Mouse (Mus musculus): ENCODE measurements around the gene Tex261.

Gene Tex261

GRCm38 (mm10) chr6:83762344-83762743, 13.3 kb downstream of the Tex261 start, which contains the start of gene Ankrd53:
Gene Ankrd53 (plus strand): TSS chr6:83762644.
- no peak for DNase-seq (ENCODE audit: low spot score in 2 of 2)

GRCm38 (mm10) chr6:83756051-83756450, 19.6 kb downstream of the Tex261 start:
- DNase-seq (ENCODE audit: low spot score in 2 of 2): no peak

- peak in 1 of 2 experiments; percentile 26 for DNase-seq (ENCODE audit: low spot score in 2 of 2)
These were observed 25.4 kb downstream of the Tex261 start for GRCm38 (mm10) chr6:83750171-83750684.

DNA sequence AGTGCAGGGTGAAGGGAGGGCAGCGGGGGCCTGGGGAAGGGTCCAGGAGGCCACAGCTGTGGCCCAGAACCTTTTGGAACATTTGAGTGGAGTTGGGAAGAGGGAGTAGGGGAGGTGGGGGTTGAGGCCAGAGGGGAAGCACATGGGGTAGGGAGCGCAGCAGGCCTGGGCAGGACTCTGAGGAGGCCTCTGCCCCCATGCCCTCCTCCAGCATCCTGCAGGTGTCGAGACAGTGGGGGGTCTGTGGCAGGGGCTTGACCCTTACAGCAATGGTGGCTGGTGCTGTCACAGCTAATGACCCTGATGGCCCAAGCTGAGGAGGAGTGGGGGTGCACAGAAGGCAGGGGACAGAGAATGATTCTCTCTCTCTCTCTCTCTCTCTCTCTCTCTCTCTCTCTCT, 26.3 kb downstream of the Tex261 start:
- DNase-seq (ENCODE audit: low spot score in 2 of 2): no peak

- no peak for DNase-seq (ENCODE audit: low spot score in 2 of 2)
These were observed 30.1 kb downstream of the Tex261 start for GRCm38 (mm10) chr6:83745466-83745865.

DNA sequence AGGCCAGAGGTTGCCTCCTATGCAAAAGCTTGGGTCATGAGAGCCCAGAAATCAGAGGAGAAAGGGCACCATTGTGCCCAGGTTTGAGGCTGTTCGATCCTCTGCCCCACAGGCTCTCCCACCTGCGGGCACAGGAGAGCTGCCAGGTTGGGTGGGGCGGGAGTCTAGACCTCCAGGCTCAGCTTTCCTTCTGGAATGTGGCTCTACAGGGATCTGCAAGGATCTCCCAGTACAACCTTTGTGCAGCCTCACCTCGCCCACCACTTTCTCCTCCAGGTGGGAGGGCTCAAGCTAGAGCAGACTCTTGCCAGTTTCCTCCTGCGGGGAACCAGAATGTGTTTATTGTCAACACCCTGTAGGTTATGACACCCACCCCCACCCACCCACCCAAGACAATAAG, 31.1 kb downstream of the Tex261 start:
- DNase-seq (ENCODE audit: low spot score in 2 of 2): no peak

GRCm38 (mm10) chr6:83744126-83744525, 31.5 kb downstream of the Tex261 start:
- no peak for DNase-seq (ENCODE audit: low spot score in 2 of 2)

DNA sequence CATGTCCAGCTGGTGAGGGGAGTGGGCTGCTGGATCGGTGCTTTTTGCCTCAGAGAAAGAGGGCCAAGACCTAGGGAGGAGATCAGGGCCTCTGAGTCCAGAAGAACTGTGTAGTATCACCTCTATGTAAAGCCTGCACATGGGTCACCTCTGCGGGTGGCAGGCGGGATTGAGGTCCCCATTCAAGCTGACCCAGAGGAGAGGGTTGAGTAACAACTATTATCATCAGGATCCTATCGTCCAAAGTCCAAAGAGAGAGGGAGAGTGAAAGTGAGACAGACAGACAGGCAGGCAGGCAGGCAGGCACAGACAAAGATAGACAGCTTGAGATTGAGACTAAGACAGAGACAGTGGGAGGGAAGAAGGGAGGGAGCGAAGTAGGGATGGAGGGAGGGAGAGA, 32.4 kb downstream of the Tex261 start:
- no peak for DNase-seq (ENCODE audit: low spot score in 2 of 2)

GRCm38 (mm10) chr6:83742761-83743160, 32.9 kb downstream of the Tex261 start, which contains the start of gene Atp6v1b1:
Gene Atp6v1b1 (plus strand): TSS chr6:83742990.
- DNase-seq (ENCODE audit: low spot score in 2 of 2): no peak

- DNase-seq (ENCODE audit: low spot score in 2 of 2): no peak
These were observed 37.0 kb downstream of the Tex261 start for GRCm38 (mm10) chr6:83738596-83738995.

- DNase-seq (ENCODE audit: low spot score in 2 of 2): no peak
These were observed 38.3 kb downstream of the Tex261 start for GRCm38 (mm10) chr6:83737311-83737710.

- peak in 1 of 2 experiments; percentile 43 for DNase-seq (ENCODE audit: low spot score in 2 of 2)
These were observed 44.5 kb downstream of the Tex261 start for GRCm38 (mm10) chr6:83731128-83731527.

GRCm38 (mm10) chr6:83729350-83729970, 46.2 kb downstream of the Tex261 start:
- DNase-seq (ENCODE audit: low spot score in 2 of 2): no peak

DNA sequence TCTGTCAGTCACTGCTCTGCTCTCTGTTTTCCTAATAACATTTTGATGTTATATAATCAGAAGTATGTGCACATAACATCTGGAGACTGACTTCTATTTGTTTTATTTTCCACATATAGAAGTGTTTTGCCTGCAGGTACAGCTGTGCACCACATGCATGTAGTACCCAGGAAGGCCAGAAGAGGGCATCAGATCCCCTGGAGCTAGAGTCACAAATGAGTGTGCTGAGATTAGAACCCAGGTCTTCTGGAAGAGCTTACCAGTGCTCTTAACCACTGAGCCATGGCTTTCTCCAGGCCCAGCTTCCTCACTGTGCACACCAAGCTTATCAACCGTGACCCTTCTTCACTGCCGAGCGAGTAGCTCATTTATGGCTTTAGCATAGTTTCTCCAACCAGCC, 47.1 kb downstream of the Tex261 start:
- DNase-seq (ENCODE audit: low spot score in 2 of 2): no peak

DNA sequence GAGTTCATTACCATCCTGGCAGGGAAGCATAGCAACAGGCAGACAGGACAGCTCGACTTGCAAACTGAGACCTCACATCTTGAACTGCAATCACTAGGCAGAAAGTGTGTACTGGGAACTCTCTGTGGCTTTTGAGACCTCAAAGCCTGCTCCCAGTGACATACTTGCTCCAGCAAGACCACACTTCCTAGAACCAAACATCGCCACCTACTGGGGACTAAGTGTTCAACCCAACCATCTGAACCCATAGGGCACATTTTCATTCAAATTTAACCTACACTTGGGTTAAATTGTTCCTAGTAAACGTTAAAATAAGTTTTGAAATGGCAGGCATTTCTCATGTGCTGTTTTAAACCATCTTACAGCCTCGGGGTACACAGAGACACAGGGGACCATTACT, 48.4 kb downstream of the Tex261 start:
- DNase-seq (ENCODE audit: low spot score in 2 of 2): no peak

DNA sequence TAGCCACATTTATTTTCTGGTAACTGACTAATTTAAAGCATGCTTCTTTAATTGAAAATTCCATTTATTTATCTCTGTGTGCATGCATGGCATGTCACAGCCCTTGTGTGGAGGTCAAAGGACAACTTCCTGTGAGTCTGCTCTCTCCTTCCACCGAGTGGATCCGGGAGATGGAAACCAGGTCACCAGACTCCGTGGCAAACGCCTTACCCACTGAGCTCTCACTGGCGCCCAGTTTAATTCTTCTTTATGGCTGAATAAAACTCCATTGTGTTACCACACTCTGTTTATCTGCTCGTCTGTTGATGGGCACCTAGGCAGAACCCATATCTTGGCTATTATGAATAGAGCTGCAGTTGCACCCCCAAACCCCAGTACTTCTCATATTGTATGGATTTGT, 53.1 kb downstream of the Tex261 start:
- no peak for DNase-seq (ENCODE audit: low spot score in 2 of 2)
